Mouse (Mus musculus) heart, embryonic 10.5 days (tissue): ENCODE measurements around the gene Hist1h2af. TPM values are rescaled to one million over a fixed set of nuclear protein-coding genes. Genes with fewer than 3 reads are reported as not detected.
A peak's percentile ranks its signal among the peaks of the same experiment; 100 is the strongest.
"Not testable (repeated sequence)": the region's sequence is repeated elsewhere in the genome, so short reads cannot be mapped to it uniquely, and the experiment has no call there.

ENCODE experiments used
- DNase-seq: peaks from one replicate; pipeline ENCODE4 v3.0.0-alpha.2; 2017; ENCODE audit warnings: low spot score
- H3K27ac ChIP-seq: fragments of 300-500 bp; sonication (generic); 2 replicates; pipeline ENCODE4 v1.5.1; 2016; ENCODE audit warnings: mild to moderate bottlenecking
- H3K27me3 ChIP-seq: fragments of 300-500 bp; sonication (generic); 2 replicates; pipeline ENCODE4 v1.6.1; 2016; ENCODE audit warnings: mild to moderate bottlenecking; ENCODE audit not compliant: poor library complexity, insufficient read depth, severe bottlenecking
- H3K36me3 ChIP-seq: fragments of 300-500 bp; sonication (generic); 2 replicates; pipeline ENCODE4 v1.6.1; 2016; ENCODE audit warnings: mild to moderate bottlenecking, moderate library complexity
- H3K4me1 ChIP-seq: fragments of 300-500 bp; sonication (generic); 2 replicates; pipeline ENCODE4 v1.6.1; 2016; ENCODE audit warnings: mild to moderate bottlenecking
- H3K4me3 ChIP-seq: fragments of 300-500 bp; sonication (generic); 2 replicates; pipeline ENCODE4 v1.5.1; 2016; ENCODE audit warnings: mild to moderate bottlenecking, moderate library complexity
- H3K9me3 ChIP-seq: fragments of 300-500 bp; sonication (generic); 2 replicates; pipeline ENCODE4 v1.6.1; 2016; ENCODE audit warnings: mild to moderate bottlenecking, moderate library complexity
- WGBS: fragments of 180-500 bp; shearing (Covaris S2); methylation state at CpG from one replicate; pipeline ENCODE4 v1.1.7; 2016; 5-methylcytosine and 5-hydroxymethylcytosine counted together
- polyA plus RNA-seq: library from polyadenylated mRNA; unstranded; fragments of >200 nt; fragmentation: Nextera tagmentation; extraction: Ambion mirVana; gene quantifications from 2 replicates; pipeline ENCODE4 v1.2.1, GENCODE M21; 2016

Hist1h2af gene
- 1.7 and 4.9 TPM in 2 replicates for polyA plus RNA-seq

- peak within 1 kb of the TSS; percentile 67 for H3K4me3 ChIP-seq
- DNase-seq: peak; percentile 94
- H3K4me1 ChIP-seq: peaks cover 32% of the 10 kb centered on the region
- H3K27ac ChIP-seq: peak within 1 kb of the TSS; percentile 95
- WGBS: 1% methylated on average over 26 of the region's 53 CpGs
- not testable (repeated sequence) for H3K27me3 ChIP-seq, H3K9me3 ChIP-seq, H3K36me3 ChIP-seq
Measured at GRCm38 (mm10) chr13:23533560-23534367, at the start of gene Hist1h2af. Gene Hist1h2af, plus strand, starts transcription at chr13:23533906.

DNA sequence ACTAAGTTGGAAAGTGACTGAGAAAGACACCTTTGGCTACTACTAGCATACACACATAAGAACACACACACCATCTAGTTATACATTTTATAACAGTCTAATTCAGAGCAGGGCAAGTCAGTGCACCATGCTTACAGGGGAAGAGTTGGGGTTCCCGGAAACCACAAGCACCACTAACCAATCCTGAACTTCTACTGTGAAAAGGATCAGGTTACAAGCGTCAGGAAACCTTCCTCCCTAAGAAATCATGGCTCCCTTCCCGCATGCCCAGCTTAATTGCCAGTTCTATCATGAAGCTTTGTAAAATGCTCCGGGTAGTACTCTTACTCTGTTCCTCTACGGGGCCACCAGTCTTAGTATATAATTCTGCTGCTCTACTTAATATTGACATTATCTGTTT lies 48.4 kb upstream of the Hist1h2af start:
- Histone ChIP-seq H3K27ac (no peak overlapping the region), H3K36me3 (no peaks in the 10 kb centered on the region), H3K27me3 (peaks cover 7% of the 10 kb centered on the region; the same call in 1 of the 2 replicates), H3K4me1 (peaks cover 8% of the 10 kb centered on the region), H3K4me3 (no peak overlapping the region), H3K9me3 (no peaks in the 10 kb centered on the region)
- 44% methylated on average over 5 of the region's 5 CpGs for WGBS
- no peak for DNase-seq

DNA sequence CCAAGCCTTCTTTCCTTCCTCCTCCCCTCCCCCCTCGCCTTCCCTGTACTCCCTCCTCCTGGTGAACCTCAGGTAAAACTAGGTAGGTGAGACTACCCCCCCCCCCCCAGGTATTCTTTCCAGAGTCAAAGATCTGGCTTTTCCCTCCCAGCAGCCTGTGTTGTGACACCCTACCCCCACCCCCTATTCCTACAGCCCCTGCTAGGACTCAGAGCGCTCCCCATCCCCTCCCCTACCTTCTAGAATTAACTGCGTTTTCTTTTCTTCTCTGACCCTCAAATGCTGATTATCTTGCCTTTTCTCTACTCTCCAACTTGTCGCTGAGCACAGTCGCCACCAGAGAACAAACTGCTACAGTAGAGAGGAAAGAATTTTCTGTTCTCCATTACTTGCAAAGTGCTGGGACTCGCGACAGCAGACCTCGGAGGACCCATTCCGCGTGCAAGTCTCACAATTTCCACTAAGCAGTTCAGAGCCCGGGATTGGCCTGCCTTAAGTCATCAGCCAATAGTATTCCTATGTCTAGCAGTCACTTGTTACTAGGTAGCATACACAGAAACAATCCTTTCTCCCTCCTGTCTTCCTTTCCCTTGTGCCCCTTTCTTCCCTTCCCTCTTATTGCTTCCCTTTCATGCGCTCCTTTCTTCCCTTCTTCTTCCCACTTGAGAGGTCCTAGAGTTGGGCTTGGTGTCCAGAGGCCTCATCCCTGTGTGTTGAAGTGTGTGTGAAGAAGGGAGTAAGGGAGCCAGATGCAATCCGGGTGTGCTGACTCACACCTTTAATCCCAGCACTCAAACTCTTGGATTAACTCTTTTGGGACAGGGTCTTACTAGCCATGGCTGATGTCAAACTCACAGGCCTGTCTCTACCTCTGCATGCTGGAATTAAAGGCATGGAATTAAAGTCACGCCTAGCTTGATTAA lies 45.0 kb upstream of the Hist1h2af start, which contains the start of gene Btn2a2:
Btn2a2 (minus strand) TSS at position 458 of the 923 bp plus-strand sequence.
- Histone ChIP-seq H3K4me3 (peak within 1 kb of the TSS; percentile 57), H3K27ac (peak within 1 kb of the TSS; percentile 59), H3K4me1 (peaks cover 8% of the 10 kb centered on the region), H3K36me3 (no peaks in the 10 kb centered on the region), H3K27me3 (peaks cover 7% of the 10 kb centered on the region; the same call in 1 of the 2 replicates), H3K9me3 (no peaks in the 10 kb centered on the region)
- DNase-seq: peak; percentile 88
- WGBS: 7% methylated on average over 14 of the region's 14 CpGs

GRCm38 (mm10) chr13:23490863-23491262 lies 42.8 kb upstream of the Hist1h2af start:
- peaks cover 7% of the 10 kb centered on the region; the same call in 1 of the 2 replicates for H3K27me3 ChIP-seq
- H3K9me3 ChIP-seq: no peaks in the 10 kb centered on the region
- H3K4me1 ChIP-seq: peaks cover 8% of the 10 kb centered on the region
- H3K4me3 ChIP-seq: no peak overlapping the region
- no peak for DNase-seq
- WGBS: 12% methylated on average over 1 of the region's 1 CpGs
- no peaks in the 10 kb centered on the region for H3K36me3 ChIP-seq
- no peak overlapping the region for H3K27ac ChIP-seq

GRCm38 (mm10) chr13:23491263-23491662 lies 42.4 kb upstream of the Hist1h2af start:
- Histone ChIP-seq H3K4me3 (no peak overlapping the region), H3K27ac (no peak overlapping the region), H3K36me3 (no peaks in the 10 kb centered on the region), H3K9me3 (no peaks in the 10 kb centered on the region), H3K27me3 (peaks cover 7% of the 10 kb centered on the region; the same call in 1 of the 2 replicates), H3K4me1 (peaks cover 8% of the 10 kb centered on the region)
- no peak for DNase-seq
- WGBS: 10% methylated on average over 1 of the region's 1 CpGs

GRCm38 (mm10) chr13:23491990-23492389 lies 41.7 kb upstream of the Hist1h2af start:
- H3K4me1 ChIP-seq: peaks cover 11% of the 10 kb centered on the region
- 3% methylated on average over 14 of the region's 14 CpGs for WGBS
- peak overlapping the region; percentile 58 for H3K4me3 ChIP-seq
- no peaks in the 10 kb centered on the region for H3K9me3 ChIP-seq
- peak overlapping the region; percentile 72 for H3K27ac ChIP-seq
- peaks cover 7% of the 10 kb centered on the region; the same call in 1 of the 2 replicates for H3K27me3 ChIP-seq
- no peaks in the 10 kb centered on the region for H3K36me3 ChIP-seq
- DNase-seq: no peak

GRCm38 (mm10) chr13:23495526-23495925 lies 38.2 kb upstream of the Hist1h2af start:
- Histone ChIP-seq H3K4me1 (peaks cover 6% of the 10 kb centered on the region; the same call in 1 of the 2 replicates), H3K27me3 (no peaks in the 10 kb centered on the region), H3K36me3 (no peaks in the 10 kb centered on the region), H3K27ac (no peak overlapping the region), H3K4me3 (no peak overlapping the region), H3K9me3 (no peaks in the 10 kb centered on the region)
- WGBS: 72% methylated on average over 6 of the region's 6 CpGs
- no peak for DNase-seq

GRCm38 (mm10) chr13:23497656-23498321 lies 35.9 kb upstream of the Hist1h2af start:
- H3K4me3 ChIP-seq: peak overlapping the region; percentile 62
- peaks cover 6% of the 10 kb centered on the region; the same call in 1 of the 2 replicates for H3K4me1 ChIP-seq
- H3K27ac ChIP-seq: peak overlapping the region; percentile 73
- 1% methylated on average over 19 of the region's 19 CpGs for WGBS
- H3K27me3 ChIP-seq: no peaks in the 10 kb centered on the region
- peak; percentile 86 for DNase-seq
- no peaks in the 10 kb centered on the region for H3K9me3 ChIP-seq
- no peaks in the 10 kb centered on the region for H3K36me3 ChIP-seq

- H3K4me1 ChIP-seq: peaks cover 8% of the 10 kb centered on the region
- no peak for DNase-seq
- H3K27ac ChIP-seq: peak overlapping the region; percentile 73
- H3K36me3 ChIP-seq: no peaks in the 10 kb centered on the region
- no peaks in the 10 kb centered on the region for H3K9me3 ChIP-seq
- whole genome bisulfite sequencing: 3% methylated on average over 10 of the region's 10 CpGs
- H3K27me3 ChIP-seq: no peaks in the 10 kb centered on the region
- peak overlapping the region; percentile 62 for H3K4me3 ChIP-seq
Measured at GRCm38 (mm10) chr13:23498653-23499052, 35.1 kb upstream of the Hist1h2af start.

- H3K36me3 ChIP-seq: no peaks in the 10 kb centered on the region
- no peak overlapping the region for H3K27ac ChIP-seq
- no peaks in the 10 kb centered on the region for H3K27me3 ChIP-seq
- no peaks in the 10 kb centered on the region for H3K9me3 ChIP-seq
- H3K4me3 ChIP-seq: peak overlapping the region; percentile 62
- WGBS: 2% methylated on average over 7 of the region's 7 CpGs
- DNase-seq: no peak
- peaks cover 16% of the 10 kb centered on the region for H3K4me1 ChIP-seq
Measured at GRCm38 (mm10) chr13:23499943-23500342, 33.8 kb upstream of the Hist1h2af start.

DNA sequence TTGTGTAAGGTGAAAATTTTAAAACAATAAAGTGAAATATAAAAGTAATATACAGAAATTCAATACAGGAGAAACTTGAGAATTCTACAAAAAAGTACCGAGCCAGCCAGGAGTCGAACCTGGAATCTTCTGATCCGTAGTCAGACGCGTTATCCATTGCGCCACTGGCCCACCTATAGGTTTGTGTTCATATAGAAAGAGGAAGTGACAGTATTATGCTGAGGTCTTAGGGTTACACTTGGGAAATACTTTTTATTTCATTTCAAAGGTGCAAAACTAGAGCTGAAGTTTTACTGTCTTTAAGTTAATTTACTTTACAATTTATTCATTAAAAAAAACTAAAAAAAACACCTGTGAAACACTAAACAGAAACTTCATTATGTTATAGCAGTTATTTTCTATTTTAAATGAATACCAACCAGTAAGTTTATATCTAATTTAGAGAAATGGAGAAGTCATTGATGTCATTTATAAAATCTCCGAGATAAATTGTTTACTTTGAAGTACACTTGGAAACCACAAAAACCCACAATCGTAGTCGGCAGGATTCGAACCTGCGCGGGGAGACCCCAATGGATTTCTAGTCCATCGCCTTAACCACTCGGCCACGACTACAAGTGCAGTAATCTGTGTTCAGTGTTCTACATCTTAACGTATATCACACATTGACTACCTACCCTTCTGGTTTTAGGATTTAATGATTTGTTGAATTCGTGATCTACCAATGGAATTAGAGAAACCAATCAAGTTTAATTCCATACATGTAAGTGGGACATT lies 33.1 kb upstream of the Hist1h2af start:
- WGBS: under 1% methylated on average over 17 of the region's 17 CpGs
- peaks cover 23% of the 10 kb centered on the region for H3K4me1 ChIP-seq
- no peaks in the 10 kb centered on the region for H3K36me3 ChIP-seq
- DNase-seq: peak; percentile 93
- no peaks in the 10 kb centered on the region for H3K27me3 ChIP-seq
- H3K4me3 ChIP-seq: peak overlapping the region; percentile 62
- H3K27ac ChIP-seq: no peak overlapping the region
- H3K9me3 ChIP-seq: no peaks in the 10 kb centered on the region

DNA sequence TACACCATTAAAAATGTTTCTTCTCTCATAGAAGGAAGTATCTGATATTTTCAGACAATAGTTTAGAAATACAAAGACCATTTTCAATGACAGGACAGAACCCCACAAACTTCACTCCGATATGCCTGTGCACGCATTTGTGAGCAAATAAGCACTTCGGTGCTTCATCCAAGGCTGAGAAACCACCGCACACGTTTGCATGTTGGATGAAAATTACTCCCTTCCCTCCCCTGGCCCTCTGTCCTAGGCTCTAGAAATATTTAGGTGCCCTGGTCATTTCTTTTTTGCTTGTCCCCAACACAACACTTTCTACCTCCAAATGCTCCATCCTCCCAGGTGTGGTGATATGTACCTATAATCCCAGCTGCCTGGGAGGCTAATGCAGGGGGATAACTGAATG lies 32.2 kb upstream of the Hist1h2af start:
- peak overlapping the region; percentile 55 for H3K4me3 ChIP-seq
- H3K4me1 ChIP-seq: peaks cover 27% of the 10 kb centered on the region

More for the DNA sequence above, 32.2 kb upstream of the Hist1h2af start:
- Histone ChIP-seq H3K9me3 (no peaks in the 10 kb centered on the region), H3K36me3 (no peaks in the 10 kb centered on the region), H3K27me3 (no peaks in the 10 kb centered on the region), H3K27ac (no peak overlapping the region)
- 15% methylated on average over 5 of the region's 5 CpGs for WGBS
- DNase-seq: no peak
